Mouse (Mus musculus): ENCODE data around the gene Foxa2. TPM values are rescaled to one million over a fixed set of nuclear protein-coding genes. Genes with fewer than 3 reads are reported as not detected.

Gene Foxa2
- polyA plus RNA-seq, 1 experiment from 2014 or later: 0.24 TPM

DNA sequence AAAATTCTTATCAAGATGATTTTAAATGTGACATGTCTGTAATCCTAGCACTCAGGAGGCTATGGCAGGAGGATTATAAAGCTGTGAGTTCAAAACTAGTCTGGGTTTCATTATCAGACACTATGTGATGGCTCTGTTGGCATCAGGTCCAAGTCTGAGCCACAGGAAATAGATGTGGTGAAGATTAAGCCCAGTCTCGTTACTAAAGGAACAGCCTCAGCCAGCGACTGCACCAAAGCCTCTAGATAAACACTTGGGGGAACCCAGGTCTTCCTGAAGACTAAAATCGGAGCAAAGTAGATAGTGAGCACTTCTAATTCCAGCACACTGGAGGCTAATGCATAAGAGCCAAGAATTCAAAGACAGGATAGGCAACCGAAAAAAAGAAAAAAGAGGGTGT lies 52.9 kb downstream of the Foxa2 start:
- H3K27me3 ChIP-seq (ENCODE audit: control insufficient read depth, insufficient read depth, low read length): no peaks in the 10 kb centered on the region
- 30% methylated on average over 4 of the region's 4 CpGs for WGBS
- H3K27ac ChIP-seq (replicated peaks in 1 of 2; ENCODE audit: control insufficient read depth in 1 of 2, insufficient read depth in 1 of 2, low read depth in 2 of 2, low read length in 2 of 2): no peak overlapping the region
- no peaks in the 10 kb centered on the region for H3K36me3 ChIP-seq (ENCODE audit: control insufficient read depth, insufficient read depth, low read length)
- H3K9me3 ChIP-seq (ENCODE audit: control insufficient read depth, low read length): no peaks in the 10 kb centered on the region
- ATAC-seq (ENCODE audit: insufficient number of reproducible peaks, insufficient read depth, low FRiP score, low read depth): no peak
- H3K4me2 ChIP-seq (ENCODE audit: low read length): no peak overlapping the region
- H3K4me1 ChIP-seq (ENCODE audit: control insufficient read depth in 2 of 2, insufficient read depth in 2 of 2, low read length in 2 of 2): no peaks in the 10 kb centered on the region
- H3K4me3 ChIP-seq (ENCODE audit: control insufficient read depth in 1 of 2, insufficient read depth in 1 of 2, low read depth in 1 of 2, low read length in 2 of 2): no peak overlapping the region
- no peak overlapping the region for H3K9ac ChIP-seq (ENCODE audit: low read length)

GRCm38 (mm10) chr2:147992935-147993679 lies 53.7 kb downstream of the Foxa2 start:
- ATAC-seq (ENCODE audit: insufficient number of reproducible peaks, insufficient read depth, low FRiP score, low read depth): no peak
- Histone ChIP-seq H3K4me3 (ENCODE audit: control insufficient read depth in 1 of 2, insufficient read depth in 1 of 2, low read depth in 1 of 2, low read length in 2 of 2) (no peak overlapping the region), H3K36me3 (ENCODE audit: control insufficient read depth, insufficient read depth, low read length) (no peaks in the 10 kb centered on the region), H3K27ac (replicated peaks in 1 of 2; ENCODE audit: control insufficient read depth in 1 of 2, insufficient read depth in 1 of 2, low read depth in 2 of 2, low read length in 2 of 2) (no peak overlapping the region), H3K9ac (ENCODE audit: low read length) (no peak overlapping the region), H3K9me3 (ENCODE audit: control insufficient read depth, low read length) (no peaks in the 10 kb centered on the region), H3K27me3 (ENCODE audit: control insufficient read depth, insufficient read depth, low read length) (no peaks in the 10 kb centered on the region), H3K4me1 (ENCODE audit: control insufficient read depth in 2 of 2, insufficient read depth in 2 of 2, low read length in 2 of 2) (no peaks in the 10 kb centered on the region), H3K4me2 (ENCODE audit: low read length) (no peak overlapping the region)
- WGBS: 85% methylated on average over 10 of the region's 10 CpGs

Small RNAs within 50 kb of the gene (microRNA-seq; reads per million reads assigned to microRNA genes)
- gene Gm27420: not detected
